Mouse (Mus musculus): Measurements from ENCODE around the gene Krtap3-2.

Krtap3-2 gene

GRCm38 (mm10) chr11:99574106-99574505 lies 17.5 kb upstream of the Krtap3-2 start:
- Histone ChIP-seq H3K27me3 (ENCODE audit: insufficient read depth, low read length) (no peaks in the 10 kb centered on the region), H3K36me3 (ENCODE audit: insufficient read depth, low read length) (no peaks in the 10 kb centered on the region), H3K4me3 (replicated peaks; ENCODE audit: low read length) (no peak overlapping the region), H3K9me3 (ENCODE audit: low read length) (no peaks in the 10 kb centered on the region), H3K4me1 (replicated peaks; ENCODE audit: low read depth, low read length) (no peaks in the 10 kb centered on the region; the same call in 1 of the 2 replicates)
- peak; percentile 87 for TF ChIP-seq CTCF (conservative IDR thresholded peaks at IDR 0.05; ENCODE audit: low read length)
- no peak for TF ChIP-seq POU5F1 (IDR thresholded peaks at IDR 0.05; ENCODE audit: borderline replicate concordance, low read length)
- no peak for TF ChIP-seq NANOG (IDR thresholded peaks at IDR 0.05; ENCODE audit: borderline replicate concordance, low read length)

GRCm38 (mm10) chr11:99573164-99573563 lies 16.5 kb upstream of the Krtap3-2 start:
- TF ChIP-seq POU5F1 (IDR thresholded peaks at IDR 0.05; ENCODE audit: borderline replicate concordance, low read length) (no peak), NANOG (IDR thresholded peaks at IDR 0.05; ENCODE audit: borderline replicate concordance, low read length) (no peak), CTCF (conservative IDR thresholded peaks at IDR 0.05; ENCODE audit: low read length) (no peak)
- no peaks in the 10 kb centered on the region; the same call in 1 of the 2 replicates for H3K4me1 ChIP-seq (replicated peaks; ENCODE audit: low read depth, low read length)
- H3K4me3 ChIP-seq (replicated peaks; ENCODE audit: low read length) = no peak overlapping the region
- H3K27me3 ChIP-seq (ENCODE audit: insufficient read depth, low read length) = no peaks in the 10 kb centered on the region
- no peaks in the 10 kb centered on the region for H3K36me3 ChIP-seq (ENCODE audit: insufficient read depth, low read length)
- H3K9me3 ChIP-seq (ENCODE audit: low read length) = no peaks in the 10 kb centered on the region

- TF ChIP-seq NANOG (IDR thresholded peaks at IDR 0.05; ENCODE audit: borderline replicate concordance, low read length) = no peak
- TF ChIP-seq POU5F1 (IDR thresholded peaks at IDR 0.05; ENCODE audit: borderline replicate concordance, low read length) = no peak
- no peak for TF ChIP-seq CTCF (conservative IDR thresholded peaks at IDR 0.05; ENCODE audit: low read length)
- Histone ChIP-seq H3K9me3 (ENCODE audit: low read length) (no peaks in the 10 kb centered on the region), H3K36me3 (ENCODE audit: insufficient read depth, low read length) (no peaks in the 10 kb centered on the region), H3K4me1 (replicated peaks; ENCODE audit: low read depth, low read length) (no peaks in the 10 kb centered on the region), H3K4me3 (replicated peaks; ENCODE audit: low read length) (no peak within 1 kb of the TSS), H3K27me3 (ENCODE audit: insufficient read depth, low read length) (no peaks in the 10 kb centered on the region)
These were observed 9.9 kb upstream of the Krtap3-2 start, which contains the start of gene Krtap3-1 for GRCm38 (mm10) chr11:99566530-99566929. Krtap3-1 (minus strand) TSS chr11:99566630.

GRCm38 (mm10) chr11:99562580-99562979 lies 5.9 kb upstream of the Krtap3-2 start:
- Histone ChIP-seq H3K4me3 (replicated peaks; ENCODE audit: low read length) (no peak overlapping the region), H3K27me3 (ENCODE audit: insufficient read depth, low read length) (no peaks in the 10 kb centered on the region), H3K9me3 (ENCODE audit: low read length) (no peaks in the 10 kb centered on the region), H3K4me1 (replicated peaks; ENCODE audit: low read depth, low read length) (no peaks in the 10 kb centered on the region), H3K36me3 (ENCODE audit: insufficient read depth, low read length) (no peaks in the 10 kb centered on the region)
- TF ChIP-seq NANOG (IDR thresholded peaks at IDR 0.05; ENCODE audit: borderline replicate concordance, low read length) (no peak), POU5F1 (IDR thresholded peaks at IDR 0.05; ENCODE audit: borderline replicate concordance, low read length) (no peak), CTCF (conservative IDR thresholded peaks at IDR 0.05; ENCODE audit: low read length) (no peak)

GRCm38 (mm10) chr11:99559366-99559765 lies 2.7 kb upstream of the Krtap3-2 start, which contains the start of gene Gm11939:
Gm11939 (minus strand) TSS chr11:99559466.
- no peaks in the 10 kb centered on the region for H3K27me3 ChIP-seq (ENCODE audit: insufficient read depth, low read length)
- no peak within 1 kb of the TSS for H3K4me3 ChIP-seq (replicated peaks; ENCODE audit: low read length)
- no peaks in the 10 kb centered on the region for H3K4me1 ChIP-seq (replicated peaks; ENCODE audit: low read depth, low read length)
- H3K9me3 ChIP-seq (ENCODE audit: low read length) = no peaks in the 10 kb centered on the region
- no peaks in the 10 kb centered on the region for H3K36me3 ChIP-seq (ENCODE audit: insufficient read depth, low read length)
- TF ChIP-seq NANOG (IDR thresholded peaks at IDR 0.05; ENCODE audit: borderline replicate concordance, low read length) = no peak
- no peak for TF ChIP-seq POU5F1 (IDR thresholded peaks at IDR 0.05; ENCODE audit: borderline replicate concordance, low read length)
- TF ChIP-seq CTCF (conservative IDR thresholded peaks at IDR 0.05; ENCODE audit: low read length) = no peak

GRCm38 (mm10) chr11:99557976-99558745 lies 1.5 kb upstream of the Krtap3-2 start:
- H3K36me3 ChIP-seq (ENCODE audit: insufficient read depth, low read length) = no peaks in the 10 kb centered on the region
- H3K4me1 ChIP-seq (replicated peaks; ENCODE audit: low read depth, low read length) = no peaks in the 10 kb centered on the region
- H3K9me3 ChIP-seq (ENCODE audit: low read length) = no peaks in the 10 kb centered on the region
- no peaks in the 10 kb centered on the region for H3K27me3 ChIP-seq (ENCODE audit: insufficient read depth, low read length)
- no peak for TF ChIP-seq CTCF (conservative IDR thresholded peaks at IDR 0.05; ENCODE audit: low read length)
- no peak for TF ChIP-seq POU5F1 (IDR thresholded peaks at IDR 0.05; ENCODE audit: borderline replicate concordance, low read length)
- TF ChIP-seq NANOG (IDR thresholded peaks at IDR 0.05; ENCODE audit: borderline replicate concordance, low read length) = no peak
- H3K4me3 ChIP-seq (replicated peaks; ENCODE audit: low read length) = no peak overlapping the region

GRCm38 (mm10) chr11:99556195-99556594 lies 458 bp downstream of the Krtap3-2 start:
- H3K9me3 ChIP-seq (ENCODE audit: low read length) = no peaks in the 10 kb centered on the region
- TF ChIP-seq CTCF (conservative IDR thresholded peaks at IDR 0.05; ENCODE audit: low read length) (no peak), POU5F1 (IDR thresholded peaks at IDR 0.05; ENCODE audit: borderline replicate concordance, low read length) (no peak), NANOG (IDR thresholded peaks at IDR 0.05; ENCODE audit: borderline replicate concordance, low read length) (no peak)

GRCm38 (mm10) chr11:99550765-99551164 lies 5.9 kb downstream of the Krtap3-2 start, which contains the start of gene Krtap3-3:
Krtap3-3 (minus strand) TSS chr11:99550865.
- H3K4me1 ChIP-seq (replicated peaks; ENCODE audit: low read depth, low read length) = no peaks in the 10 kb centered on the region
- no peak within 1 kb of the TSS for H3K4me3 ChIP-seq (replicated peaks; ENCODE audit: low read length)
- H3K36me3 ChIP-seq (ENCODE audit: insufficient read depth, low read length) = no peaks in the 10 kb centered on the region
- no peaks in the 10 kb centered on the region for H3K9me3 ChIP-seq (ENCODE audit: low read length)
- no peaks in the 10 kb centered on the region for H3K27me3 ChIP-seq (ENCODE audit: insufficient read depth, low read length)
- no peak for TF ChIP-seq CTCF (conservative IDR thresholded peaks at IDR 0.05; ENCODE audit: low read length)
- TF ChIP-seq POU5F1 (IDR thresholded peaks at IDR 0.05; ENCODE audit: borderline replicate concordance, low read length) = no peak

More at GRCm38 (mm10) chr11:99556195-99556594, 458 bp downstream of the Krtap3-2 start:
- Histone ChIP-seq H3K4me1 (replicated peaks; ENCODE audit: low read depth, low read length) (no peaks in the 10 kb centered on the region), H3K36me3 (ENCODE audit: insufficient read depth, low read length) (no peaks in the 10 kb centered on the region), H3K27me3 (ENCODE audit: insufficient read depth, low read length) (no peaks in the 10 kb centered on the region), H3K4me3 (replicated peaks; ENCODE audit: low read length) (no peak overlapping the region)
